17 mouse cellular contexts compared by ENCODE assay signal in the genomic region with DNA sequence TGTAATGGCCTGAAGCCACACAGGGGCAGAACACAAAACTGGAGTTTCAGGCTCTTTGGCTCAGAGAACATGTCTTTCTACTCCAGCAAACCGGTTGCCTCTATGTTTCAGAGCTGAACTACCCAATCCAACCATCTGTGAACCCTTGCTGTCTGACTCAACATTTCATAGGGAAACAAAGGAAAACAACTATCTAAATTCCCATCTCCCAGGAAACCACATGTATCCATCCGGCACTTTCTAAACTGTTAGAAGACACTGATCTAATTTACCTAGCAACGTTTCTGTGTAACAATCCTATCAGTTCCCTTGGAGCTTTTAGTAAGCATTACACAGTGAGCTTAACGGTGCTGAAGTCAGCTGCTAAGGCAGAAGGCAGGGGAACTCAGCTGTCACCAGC.
"Had no signal": no experiment of that assay in that cellular context is flagged by ENCODE, and none has a peak within 500 bp of the region (broad histone marks: within the 10 kb centered on the region; RNA-seq: fewer than 3 reads in every experiment).

No protein-coding gene starts in this region.

- H3K9me3 ChIP-seq: liver, embryonic 13.5 days; lung, embryonic 15.5 days; midbrain, embryonic 15.5 days; neural tube, embryonic 12.5 days; stomach, embryonic 15.5 days had no signal

- H3K4me1 ChIP-seq: liver, embryonic 13.5 days; midbrain, embryonic 15.5 days; neural tube, embryonic 12.5 days; stomach, embryonic 15.5 days had no signal

- ATAC-seq: inflammation-experienced regulatory T-cells, adult 6 months; intestine, postnatal 0 days; liver, postnatal 0 days; midbrain, embryonic 15.5 days had no signal

- H3K27me3 ChIP-seq: liver, embryonic 13.5 days; lung, embryonic 15.5 days; midbrain, embryonic 15.5 days; neural tube, embryonic 12.5 days; stomach, embryonic 15.5 days had no signal

- DNase-seq: kidney, adult 8-10 months; kidney, postnatal 25 days; liver; liver, embryonic 13.5 days; liver, postnatal 0 days; lung, postnatal 14 days; retina, postnatal 1 day; right cerebral cortex, postnatal 4 days; spleen, adult 18-20 months; thymus, postnatal 36 days had no signal

- H3K36me3 ChIP-seq: liver, embryonic 13.5 days; lung, embryonic 15.5 days; midbrain, embryonic 15.5 days; neural tube, embryonic 12.5 days; stomach, embryonic 15.5 days had no signal

- H3K4me3 ChIP-seq: left cerebral cortex, adult 2 months; liver, embryonic 13.5 days; lung, embryonic 15.5 days; midbrain, embryonic 15.5 days; neural tube, embryonic 12.5 days; stomach, embryonic 15.5 days had no signal
